Mouse (Mus musculus) B cell, adult 2 months (primary cell): ENCODE measurements at regions not wholly inside any gene's neighbourhood (a gene's known extent, or its start where the extent isn't known, plus 50 kb on each side); places are given as distances from the start of the nearest gene placed in this dataset.
A peak's percentile ranks its signal among the peaks of the same experiment; 100 is the strongest.

Experiments used
- DNase-seq, 2 experiments: peaks; one replicate each; pipeline ENCODE4 v3.0.0; 2022

DNA sequence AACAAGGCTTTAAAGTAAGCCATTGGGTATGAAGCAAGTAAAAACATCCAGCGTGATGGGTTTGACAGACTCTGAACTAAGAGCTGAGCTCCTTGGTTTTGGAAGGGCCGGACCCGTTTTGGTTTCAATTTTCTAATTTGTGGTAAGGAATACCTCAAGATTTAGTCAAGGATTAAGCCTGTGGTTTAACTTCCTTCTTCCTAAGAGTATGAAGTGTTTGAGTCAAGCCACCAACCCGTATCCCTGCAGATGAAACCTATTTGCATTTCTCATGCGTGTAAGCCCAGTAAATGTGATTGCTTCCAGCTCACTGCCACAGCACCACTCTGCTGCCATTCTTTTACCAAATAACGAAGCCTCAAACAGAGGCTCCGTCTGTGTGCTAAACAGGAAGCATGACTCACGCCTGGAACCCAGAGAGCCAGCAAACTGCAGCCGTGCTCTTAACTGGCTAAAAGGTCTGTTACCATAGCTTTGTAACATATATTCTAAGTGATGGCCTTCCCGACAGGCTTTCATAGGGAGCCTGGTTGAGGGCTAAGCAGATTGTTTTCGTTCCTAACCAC, 149.7 kb downstream of the Etv1 start:
- peak; percentile 35 to 38 for DNase-seq

DNA sequence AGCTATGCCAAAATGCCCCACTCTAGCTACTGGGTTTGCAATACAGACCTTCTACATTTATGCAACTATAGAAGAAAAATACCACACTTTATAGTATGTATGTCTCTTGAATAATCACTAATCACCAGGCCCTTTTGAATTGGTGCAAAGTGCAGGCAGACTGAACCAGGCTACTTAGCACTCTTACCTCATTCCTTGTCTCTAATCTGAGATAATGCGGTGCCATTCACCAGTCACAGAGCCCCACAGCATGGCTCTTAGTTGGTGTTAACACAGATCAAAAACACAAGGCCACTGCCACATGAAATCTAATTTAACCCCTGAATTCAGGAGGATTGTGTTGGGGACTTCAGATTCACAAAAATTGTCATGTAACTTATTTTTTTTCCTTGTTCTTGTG, 150.5 kb downstream of the Etv1 start:
- no peak for DNase-seq

DNA sequence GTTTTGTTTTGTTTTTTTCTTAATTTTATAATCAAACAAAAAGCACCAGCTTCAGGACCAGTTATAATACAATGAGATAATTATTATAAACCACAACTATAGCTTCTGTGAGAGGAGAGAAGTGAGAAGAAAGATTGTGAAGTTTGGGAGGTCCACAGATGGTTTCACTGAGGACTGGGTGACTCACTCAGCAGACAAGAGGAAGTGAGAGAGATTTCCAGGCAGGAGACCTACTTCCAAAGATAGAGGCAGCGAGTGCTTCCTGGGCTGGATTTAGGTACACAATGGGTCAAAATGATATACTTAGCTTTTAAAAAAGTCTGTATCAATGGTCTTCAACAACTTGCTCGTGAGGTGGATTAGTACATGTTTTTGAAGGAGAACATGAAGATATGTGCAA, 152.6 kb downstream of the Etv1 start:
- no peak for DNase-seq

DNA sequence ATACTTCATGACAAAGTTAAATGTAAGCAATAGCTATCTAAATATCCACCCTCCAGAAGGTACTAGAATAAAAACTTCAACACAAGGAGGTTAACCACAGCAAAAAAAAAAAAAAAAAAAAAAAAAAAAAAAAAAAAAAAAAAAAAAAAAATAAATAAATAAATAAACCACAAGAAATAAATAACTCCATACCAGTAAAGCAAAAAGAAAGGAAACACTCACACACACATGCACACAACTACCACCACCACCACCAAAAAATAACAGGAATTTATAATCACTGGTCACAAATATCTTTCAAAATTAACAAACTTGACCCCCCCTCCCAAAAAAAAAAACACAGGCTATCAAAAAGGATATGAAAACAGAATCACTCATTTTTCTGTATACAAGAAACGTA, 180.4 kb downstream of the Etv1 start:
- DNase-seq = no peak

DNA sequence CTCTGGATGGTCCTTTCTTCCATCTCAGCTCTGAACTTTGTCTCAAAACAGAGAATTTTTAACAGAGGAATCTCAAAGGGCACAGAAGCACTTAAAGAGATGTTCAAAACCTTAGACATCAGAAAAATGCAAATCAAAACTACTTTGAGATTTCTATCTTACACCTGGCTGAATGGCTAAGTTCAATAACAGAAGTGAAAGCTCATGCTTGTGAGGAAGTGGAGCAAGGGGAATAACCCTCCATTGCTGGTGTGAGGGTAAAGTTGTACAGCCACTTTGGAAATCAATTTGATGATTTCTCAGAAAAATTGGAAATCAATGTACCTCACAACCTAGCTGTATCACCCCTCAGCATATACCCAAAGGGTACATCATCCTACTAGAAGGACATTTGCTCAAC, 183.1 kb downstream of the Etv1 start:
- no peak for DNase-seq

DNA sequence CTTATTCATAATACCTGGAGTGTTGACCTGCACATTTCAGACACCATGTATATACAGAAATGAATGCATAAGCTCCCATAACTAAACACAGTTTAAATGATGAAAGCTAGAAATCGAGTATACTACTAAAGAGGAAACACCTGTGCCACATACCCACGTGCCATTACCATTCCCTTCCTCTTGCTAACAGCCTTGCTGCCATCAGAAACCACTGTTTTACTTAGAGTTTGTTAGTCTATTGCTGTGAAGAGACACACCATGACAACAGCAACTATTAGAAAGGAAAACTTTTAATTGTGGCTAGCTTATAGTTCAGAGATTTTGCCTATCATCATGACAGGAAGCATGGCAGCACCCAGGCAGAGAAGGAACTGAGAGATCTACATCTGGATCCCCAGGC, 191.2 kb downstream of the Etv1 start:
- DNase-seq = no peak

DNA sequence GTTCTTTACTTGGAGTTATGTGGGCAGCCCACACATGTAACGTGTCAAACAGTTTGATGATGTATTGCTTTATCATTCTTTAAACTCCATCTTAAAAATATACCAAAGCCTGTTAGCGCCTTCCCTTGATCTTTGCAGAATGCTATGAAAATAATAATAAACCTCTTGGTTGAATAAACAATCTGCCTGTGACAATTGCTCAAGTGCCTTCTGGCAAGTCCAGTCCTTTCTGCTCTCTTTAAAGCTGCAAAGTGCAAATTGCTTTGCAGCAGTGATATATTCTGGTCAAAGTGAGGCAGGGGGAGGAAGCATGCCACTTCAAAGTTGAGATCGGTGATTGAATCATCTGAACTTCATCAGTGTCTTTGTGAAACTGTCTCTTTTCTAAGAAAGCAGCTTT, 193.0 kb downstream of the Etv1 start:
- no peak for DNase-seq

DNA sequence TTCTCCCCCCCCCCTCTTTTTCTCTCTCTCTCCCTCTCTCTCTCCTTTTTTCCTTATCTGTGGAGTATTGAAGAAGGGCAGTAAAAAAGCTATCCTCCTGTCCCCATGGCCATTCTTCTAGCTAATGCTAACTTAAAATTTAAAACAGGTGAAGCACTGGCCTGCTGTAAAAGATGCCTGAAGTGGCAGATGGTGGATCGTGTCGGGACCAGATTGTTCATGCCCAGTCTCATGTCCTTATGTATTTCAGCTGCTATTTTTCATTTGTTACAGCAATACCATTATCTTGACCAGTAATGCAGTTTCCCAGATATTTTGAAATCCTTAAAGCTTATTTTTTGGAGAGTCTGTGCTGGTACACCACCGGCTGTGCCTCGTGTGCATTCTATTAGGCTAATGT, 196.3 kb downstream of the Etv1 start:
- DNase-seq = no peak

DNA sequence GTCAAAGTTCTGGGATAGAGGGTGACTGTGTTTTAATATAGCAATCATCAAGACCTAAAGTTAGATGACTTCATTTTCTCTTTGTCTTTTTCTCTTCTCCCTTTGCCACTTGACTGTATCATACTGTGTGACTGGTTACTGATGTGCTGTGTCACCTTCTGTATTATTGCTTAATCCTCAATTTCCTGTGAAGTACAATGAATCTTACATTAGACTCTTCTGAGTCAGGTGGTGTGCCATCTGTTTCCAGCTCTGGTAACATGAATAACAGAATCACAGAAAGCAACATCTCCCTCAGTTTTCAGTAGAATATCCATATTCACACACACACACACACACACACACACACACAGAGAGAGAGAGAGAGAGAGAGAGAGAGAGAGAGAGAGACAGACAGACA, 203.2 kb downstream of the Etv1 start:
- no peak for DNase-seq

DNA sequence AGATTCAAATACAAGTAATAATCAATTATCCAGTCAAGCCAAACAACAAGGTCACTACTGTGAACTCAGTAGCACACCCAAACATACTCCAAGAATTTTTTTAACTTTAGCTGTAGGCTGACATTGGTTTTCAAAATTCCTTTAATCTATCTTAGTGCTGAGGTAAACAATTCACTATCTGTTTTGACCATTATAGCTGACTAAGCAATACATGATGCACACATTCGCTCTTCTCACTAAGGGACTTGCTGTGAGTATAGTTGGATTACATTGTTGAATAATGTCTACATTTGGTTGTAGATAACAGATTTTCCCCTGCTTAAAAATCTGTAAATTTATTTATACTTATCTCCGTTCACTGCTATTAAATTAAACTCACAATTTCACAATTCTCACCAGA, 206.7 kb downstream of the Etv1 start:
- DNase-seq = no peak

DNA sequence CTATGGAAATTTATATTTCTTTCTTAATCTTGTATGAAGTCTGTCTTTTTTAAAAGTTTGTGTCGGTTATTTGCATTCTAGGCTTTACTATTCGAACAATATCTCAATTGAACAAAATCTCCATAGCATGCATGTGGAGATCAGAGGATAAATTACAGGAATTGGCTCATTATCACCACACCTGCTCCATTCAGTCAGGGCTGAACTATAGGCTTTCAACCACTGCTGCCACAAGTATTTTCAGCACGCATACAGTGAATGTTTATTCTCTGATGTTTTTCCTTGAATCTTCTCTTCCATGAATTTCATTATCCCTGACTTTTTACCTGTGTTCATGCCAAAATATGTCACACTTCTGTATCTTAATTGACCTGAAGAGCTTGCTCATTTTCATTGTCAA, 207.2 kb downstream of the Etv1 start:
- DNase-seq = no peak

DNA sequence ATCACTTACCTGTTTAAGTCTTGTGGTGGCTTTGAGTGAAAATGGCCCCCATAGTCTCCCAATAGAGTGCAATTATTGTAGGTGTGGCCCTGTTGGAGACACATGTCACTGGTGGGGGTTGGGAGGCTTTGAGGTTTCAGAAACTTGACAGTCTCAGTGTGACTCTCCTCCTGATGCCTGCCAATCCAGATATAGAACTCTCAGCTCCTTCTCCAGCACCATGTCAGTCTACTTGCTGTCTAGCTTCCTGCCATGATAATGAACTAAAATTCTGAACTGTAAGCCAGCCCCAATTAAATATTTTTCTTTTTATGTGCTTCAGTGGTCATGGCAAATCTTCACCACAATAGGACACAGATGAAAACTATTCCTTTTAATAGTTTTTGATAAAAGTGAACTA, 208.1 kb downstream of the Etv1 start:
- DNase-seq = no peak

DNA sequence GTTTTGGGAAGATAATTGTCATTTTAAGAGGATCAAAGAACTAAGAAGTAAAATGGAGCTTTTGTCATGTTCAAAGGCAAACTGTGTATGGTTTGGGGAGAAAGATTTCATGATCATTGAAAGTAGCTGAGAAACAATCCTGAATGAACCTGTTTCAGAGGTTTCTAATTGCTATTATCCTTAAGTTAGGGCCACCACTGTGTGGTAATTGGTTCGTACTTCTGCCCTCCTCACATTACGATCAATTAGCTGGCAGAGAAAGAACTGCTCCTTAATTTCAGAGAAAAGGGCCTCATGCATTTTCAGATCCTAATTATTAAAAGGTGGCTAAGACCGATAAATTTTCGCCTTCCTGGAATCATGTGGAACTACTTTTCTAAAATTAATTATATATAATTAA, 208.6 kb downstream of the Etv1 start:
- DNase-seq = no peak

DNA sequence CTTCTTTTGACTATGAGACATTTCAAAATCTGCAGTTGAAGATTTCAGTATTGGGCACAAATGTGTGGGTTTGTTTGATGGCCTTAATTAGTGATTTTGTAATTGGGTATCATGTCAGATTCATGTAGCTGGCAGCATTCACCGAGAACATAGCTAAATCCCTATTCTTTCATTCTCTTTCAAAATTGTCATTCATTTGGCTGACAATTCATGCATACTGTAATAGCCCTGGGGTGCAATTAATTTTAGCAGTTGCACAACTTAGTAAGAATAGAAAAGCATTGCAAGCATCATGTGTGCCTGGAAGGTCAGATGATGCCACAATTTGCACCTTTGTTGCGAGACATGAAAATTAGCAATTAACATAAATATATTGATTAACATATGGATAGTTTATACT, 248.0 kb downstream of the Etv1 start:
- DNase-seq = no peak

DNA sequence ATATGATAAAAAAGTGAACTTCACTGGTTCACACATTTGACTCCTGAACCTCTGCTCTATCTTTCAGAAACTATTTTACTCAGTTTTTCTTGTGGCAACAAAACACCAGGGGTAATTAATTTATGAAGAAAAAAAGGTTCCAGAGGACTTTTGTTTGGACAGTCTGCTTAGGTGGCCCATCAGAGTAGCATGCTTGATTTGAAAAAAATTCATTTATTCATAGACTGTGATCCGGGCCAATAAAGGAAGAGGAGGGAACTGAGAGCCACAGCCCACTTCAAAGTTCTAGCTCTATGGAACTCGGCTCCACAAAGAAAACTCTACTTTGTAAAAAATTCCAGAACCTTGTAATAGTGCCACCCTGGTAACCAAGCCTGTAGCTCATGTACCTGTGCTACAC, 248.8 kb downstream of the Etv1 start:
- no peak for DNase-seq

DNA sequence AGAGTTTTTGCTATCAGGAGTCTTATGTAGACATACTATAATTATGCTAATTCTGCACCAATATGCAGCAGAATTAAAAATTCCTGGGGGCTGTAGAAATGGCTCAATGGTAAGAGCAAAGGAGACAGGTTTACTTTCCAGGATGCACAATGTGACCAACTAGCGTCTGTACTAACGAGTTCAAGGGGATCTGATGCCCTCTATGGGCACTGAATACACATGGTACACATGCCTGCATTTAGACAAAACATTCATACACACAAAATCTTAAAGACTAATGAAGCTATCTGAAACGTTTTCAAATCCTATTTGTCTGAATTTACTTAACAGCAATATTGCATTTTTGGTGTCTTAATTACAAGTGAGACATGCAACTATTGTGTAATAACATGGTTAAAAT, 254.8 kb downstream of the Etv1 start:
- no peak for DNase-seq

DNA sequence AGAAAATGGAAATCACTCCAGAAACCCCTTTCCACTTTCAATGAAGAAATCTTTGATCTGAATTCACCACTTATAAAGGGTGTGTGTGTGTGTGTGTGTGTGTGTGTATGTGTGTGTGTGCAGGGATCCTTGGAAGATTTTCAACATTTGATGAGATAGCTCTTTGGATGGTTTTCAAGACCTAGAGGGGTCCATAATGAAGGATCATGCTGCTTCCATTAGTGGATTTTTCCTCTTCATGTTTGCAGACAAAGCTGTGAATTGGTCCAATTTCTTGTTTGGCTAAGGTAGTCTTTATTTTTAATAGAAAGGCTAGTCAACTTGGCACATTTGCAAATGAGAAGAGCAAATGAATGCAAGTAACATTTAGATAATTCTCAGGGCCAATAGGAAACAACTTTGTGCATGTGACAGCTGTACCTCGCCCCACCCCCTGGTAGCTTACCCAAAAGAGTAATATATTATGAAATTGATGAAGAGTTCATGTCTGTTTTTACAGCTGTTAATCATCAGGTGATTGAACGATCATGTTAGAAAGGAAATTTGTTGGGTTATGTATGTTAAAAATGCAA, 257.4 kb downstream of the Etv1 start:
- DNase-seq = no peak

DNA sequence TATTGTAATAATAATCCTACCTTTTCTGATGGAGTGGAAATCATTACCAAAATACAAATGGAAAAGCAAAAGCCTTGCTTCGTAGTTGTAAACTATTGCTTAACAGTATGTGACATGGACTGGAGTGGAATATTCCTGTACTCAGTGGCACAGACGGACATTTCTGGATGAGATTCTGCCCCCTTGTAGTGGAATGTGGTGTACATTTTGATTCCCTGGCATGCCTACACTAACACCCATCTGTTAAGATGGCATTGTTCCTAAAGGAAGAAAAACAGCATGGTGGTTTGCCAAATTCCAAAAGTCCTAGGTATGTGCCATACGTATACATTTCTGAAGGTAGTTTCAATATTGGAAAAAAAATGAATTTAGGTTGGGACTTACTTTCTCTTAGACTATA, 258.9 kb downstream of the Etv1 start:
- no peak for DNase-seq

DNA sequence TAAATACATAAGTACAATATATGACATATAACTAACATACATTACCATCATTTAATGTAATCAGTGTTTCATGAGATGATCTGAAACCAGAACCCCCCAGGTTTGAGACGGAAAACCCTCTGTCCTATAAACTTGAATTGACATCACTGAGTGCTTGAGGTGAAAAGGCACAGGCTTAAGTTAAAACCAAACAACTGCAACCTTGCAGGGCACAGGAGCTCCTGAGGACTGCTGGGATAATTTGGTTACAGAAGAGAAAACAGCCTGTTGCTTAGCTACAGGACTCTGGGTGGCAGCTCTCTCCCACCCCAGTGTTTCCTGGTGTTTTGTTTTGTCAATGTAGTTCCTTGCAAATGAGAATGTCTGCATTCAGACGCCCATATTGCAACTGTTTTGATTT, 259.5 kb downstream of the Etv1 start:
- no peak for DNase-seq

DNA sequence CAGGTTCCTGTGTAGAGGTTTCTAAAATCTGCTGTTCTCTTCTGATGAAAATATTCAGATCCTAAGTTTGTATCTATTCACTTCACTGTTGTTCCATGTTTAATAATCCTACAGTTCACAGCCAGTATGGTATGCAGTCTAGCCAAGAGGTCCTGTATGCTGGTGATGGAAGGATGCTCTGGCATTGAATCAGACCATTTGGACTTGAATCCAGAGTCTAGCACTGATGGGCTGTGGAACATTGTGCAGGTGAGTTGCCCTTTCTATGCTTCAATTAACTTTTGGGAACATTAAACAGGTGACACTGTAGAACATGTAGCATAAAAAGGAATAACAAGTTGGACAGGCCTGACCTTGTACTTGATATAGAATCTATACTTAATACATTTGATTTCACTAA, 267.9 kb downstream of the Etv1 start:
- no peak for DNase-seq

DNA sequence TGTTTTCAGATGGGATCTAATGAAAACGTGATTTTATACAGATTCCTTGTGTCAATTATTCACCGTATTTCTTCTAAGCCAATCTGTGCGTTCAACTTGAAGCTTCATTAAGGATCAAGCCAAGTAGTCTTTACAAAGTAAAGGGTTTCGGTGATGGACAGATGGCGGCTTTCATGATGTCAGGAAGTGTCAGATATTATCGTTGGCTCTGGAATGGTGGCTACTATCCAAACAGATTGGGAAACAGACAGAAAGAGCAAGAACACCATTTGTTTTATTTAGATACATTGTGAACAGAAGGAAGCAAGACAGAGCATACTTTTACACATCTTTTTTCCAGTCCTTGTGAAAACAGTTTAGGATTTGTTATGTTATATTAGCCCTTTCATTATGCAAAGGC, 269.3 kb downstream of the Etv1 start:
- no peak for DNase-seq

DNA sequence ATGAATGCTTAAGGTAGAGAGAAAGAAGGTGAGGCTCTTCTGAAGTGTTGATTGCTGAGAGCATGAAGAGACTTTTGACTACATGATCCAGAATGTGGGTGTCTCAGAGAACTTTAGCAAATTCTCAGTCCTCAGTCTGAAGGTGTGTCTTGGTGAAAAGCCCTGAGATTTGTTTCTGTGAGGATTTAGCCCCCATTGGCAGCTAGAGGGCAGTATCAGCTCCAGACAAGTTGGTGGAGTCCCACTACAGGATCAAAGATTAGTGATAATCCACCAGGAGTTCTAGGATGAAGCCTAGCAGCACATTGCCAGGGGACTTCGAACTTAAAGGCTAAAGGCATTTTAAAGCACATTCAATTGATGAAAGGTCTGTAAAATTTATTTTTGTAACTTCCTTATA, 269.8 kb downstream of the Etv1 start:
- DNase-seq = no peak

DNA sequence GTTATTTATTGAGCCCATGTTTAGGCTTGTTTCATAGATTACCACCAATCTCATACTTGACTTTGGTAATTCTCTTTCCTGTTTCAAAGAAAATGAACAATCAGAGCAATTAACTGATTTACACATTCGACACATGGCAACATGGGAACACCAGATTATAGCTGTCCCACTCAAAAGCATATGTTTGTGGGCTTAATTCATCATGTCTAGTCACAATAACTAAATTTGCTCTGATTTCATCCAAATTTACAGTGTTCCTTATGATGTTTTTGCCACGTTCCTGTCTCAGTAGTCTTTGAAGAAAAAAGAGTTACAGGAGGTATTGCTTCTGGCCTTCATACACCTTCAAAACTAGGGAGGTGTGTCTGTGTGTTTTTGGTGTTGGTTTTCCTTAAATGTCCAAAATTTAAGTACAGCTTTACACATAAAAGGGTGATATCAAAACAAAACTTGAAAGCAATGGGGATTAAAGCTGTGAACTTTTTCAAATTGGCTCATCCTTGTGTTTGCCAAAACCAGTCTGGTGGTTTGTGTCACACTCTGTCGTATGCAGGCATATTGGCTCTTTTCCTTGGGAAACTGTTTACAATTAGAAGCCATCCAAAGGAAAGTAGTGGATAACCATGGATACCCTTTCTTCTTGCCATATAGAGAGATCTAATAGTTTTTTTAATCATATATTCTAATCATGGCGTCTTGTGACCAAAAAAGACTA, 291.3 kb downstream of the Etv1 start:
- DNase-seq = no peak

DNA sequence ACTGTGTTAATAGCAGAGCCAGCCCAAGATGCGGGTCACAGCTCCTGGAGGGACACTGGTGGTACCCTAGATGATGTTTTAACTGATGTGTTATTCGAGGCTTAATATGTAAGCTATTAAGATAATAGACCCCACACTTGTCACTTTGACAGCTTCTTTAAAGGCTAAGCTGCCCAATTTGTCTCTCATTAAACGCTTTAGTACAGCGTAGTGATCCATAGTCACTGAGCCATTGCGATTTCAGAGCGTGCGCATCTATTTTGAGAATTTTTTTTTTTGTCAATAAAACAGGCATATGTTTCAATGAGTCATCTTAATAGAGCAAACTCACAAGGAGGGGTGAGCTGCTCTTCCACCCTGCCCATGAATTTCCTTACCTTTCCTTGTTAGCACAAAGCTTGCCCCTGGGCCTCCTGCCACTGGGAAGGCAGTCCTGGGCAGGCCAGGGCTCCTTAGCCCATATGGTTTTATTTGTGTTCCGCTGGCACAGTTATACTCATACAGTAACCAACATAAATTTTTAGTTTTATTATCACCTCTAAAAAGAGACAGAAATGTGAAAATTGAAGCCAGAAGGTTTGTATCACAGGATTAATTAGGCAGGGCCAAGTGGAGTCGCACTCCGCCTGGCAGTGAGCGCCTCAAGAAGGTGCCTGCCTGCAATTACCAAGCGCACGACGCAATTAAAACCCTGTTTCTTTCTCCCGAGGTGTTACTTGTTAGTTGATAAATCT, 294.3 kb downstream of the Etv1 start:
- DNase-seq = no peak
